Mouse (Mus musculus) lung, postnatal 0 days (tissue): ENCODE data around the gene Bcar3. TPM values are rescaled to one million over a fixed set of nuclear protein-coding genes. Genes with fewer than 3 reads are reported as not detected.

ENCODE experiments used
- ATAC-seq: fragments of 200-750 bp; cut with Nextera tagmentation; 2 replicates; pipeline ENCODE4 v1.8.0; 2017; ENCODE audit warnings: moderate library complexity
- DNase-seq: peaks from one replicate; pipeline ENCODE4 v3.0.0-alpha.2; 2016; ENCODE audit warnings: low spot score
- H3K27ac ChIP-seq: fragments of 300-500 bp; sonication (generic); 2 replicates; pipeline ENCODE4 v1.5.1; 2014; ENCODE audit warnings: antibody characterized with exemption, mild to moderate bottlenecking, low read length, mixed read lengths
- H3K27me3 ChIP-seq: fragments of 300-500 bp; sonication (generic); replicated peaks from 2 replicates; pipeline ENCODE4 v1.6.1; 2014; ENCODE audit warnings: low read length, mixed read lengths; ENCODE audit not compliant: insufficient read depth
- H3K36me3 ChIP-seq: fragments of 300-500 bp; sonication (generic); 2 replicates; pipeline ENCODE4 v1.6.1; 2014; ENCODE audit warnings: low read length, mixed read lengths; ENCODE audit not compliant: insufficient read depth
- H3K4me1 ChIP-seq: fragments of 300-500 bp; sonication (generic); 2 replicates; pipeline ENCODE4 v1.6.1; 2014; ENCODE audit warnings: antibody characterized with exemption, low read depth, low read length, mixed read lengths; ENCODE audit not compliant: insufficient read depth
- H3K4me2 ChIP-seq: fragments of 300-500 bp; sonication (generic); replicated peaks from 2 replicates; pipeline ENCODE4 v1.6.1; 2014; ENCODE audit warnings: low read depth, mild to moderate bottlenecking, low read length, moderate library complexity, mixed read lengths
- H3K4me3 ChIP-seq: fragments of 300-500 bp; sonication (generic); 2 replicates; pipeline ENCODE4 v1.5.1; 2014; ENCODE audit warnings: low read depth, low read length
- H3K9ac ChIP-seq: fragments of 300-500 bp; sonication (generic); replicated peaks from 2 replicates; pipeline ENCODE4 v1.6.1; 2014; ENCODE audit warnings: low read depth, mild to moderate bottlenecking
- H3K9me3 ChIP-seq: fragments of 300-500 bp; sonication (generic); 2 replicates; pipeline ENCODE4 v1.6.1; 2016; ENCODE audit warnings: low read length, mixed read lengths
- CTCF ChIP-seq: IDR thresholded peaks from 2 replicates; pipeline ENCODE4 v1.5.1; 2016; ENCODE audit warnings: antibody characterized with exemption, mild to moderate bottlenecking
- EP300 ChIP-seq: IDR thresholded peaks from 2 replicates; pipeline ENCODE4 v1.6.1; 2016; ENCODE audit warnings: antibody characterized with exemption, mild to moderate bottlenecking, control low read depth
- whole genome bisulfite sequencing: fragments of 180-500 bp; shearing (Covaris S2); extraction: QIAGEN DNeasy Blood & Tissue Kit; methylation state at CpG from one replicate; pipeline ENCODE4 v1.1.7; 2014; 5-methylcytosine and 5-hydroxymethylcytosine counted together
- polyA plus RNA-seq: library from polyadenylated mRNA; unstranded; fragments of >200 nt; fragmentation: Nextera tagmentation; extraction: Ambion mirVana; gene quantifications from 2 replicates; pipeline ENCODE4 v1.2.1, GENCODE M21; 2015

Gene Bcar3
- polyA plus RNA-seq, 1 experiment from 2014 or later = 38.3 TPM

DNA sequence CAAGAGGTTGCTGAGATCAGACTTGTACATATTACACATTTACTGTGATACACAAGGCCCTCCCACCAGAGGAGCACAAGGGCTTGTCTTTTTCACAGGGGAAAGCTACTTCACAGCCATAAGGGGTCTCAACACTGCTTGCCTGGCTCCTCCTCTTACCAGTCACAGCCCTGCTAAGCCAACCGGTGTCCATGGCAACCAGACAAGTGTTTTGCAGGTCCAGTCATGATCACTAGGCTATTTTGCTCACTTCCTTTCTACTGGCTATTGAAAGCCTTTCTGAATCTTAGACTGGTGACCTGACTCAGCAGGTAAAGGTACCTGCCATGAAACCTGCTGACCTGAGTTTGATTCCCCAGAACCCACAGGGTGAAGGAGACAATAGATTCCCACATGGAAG lies 181.8 kb downstream of the Bcar3 start:
- H3K4me2 ChIP-seq = no peak overlapping the region
- H3K4me1 ChIP-seq = peaks cover 18% of the 10 kb centered on the region; the same call in 1 of the 2 replicates
- no peaks in the 10 kb centered on the region for H3K9me3 ChIP-seq
- no peaks in the 10 kb centered on the region for H3K36me3 ChIP-seq
- ATAC-seq = no peak
- 39% methylated on average over 1 of the region's 1 CpGs for WGBS
- H3K9ac ChIP-seq = no peak overlapping the region
- no peak overlapping the region for H3K4me3 ChIP-seq
- DNase-seq = peak; percentile 49
- H3K27ac ChIP-seq = no peak overlapping the region
- no peaks in the 10 kb centered on the region for H3K27me3 ChIP-seq
- TF ChIP-seq EP300 (no peak), CTCF (no peak)

DNA sequence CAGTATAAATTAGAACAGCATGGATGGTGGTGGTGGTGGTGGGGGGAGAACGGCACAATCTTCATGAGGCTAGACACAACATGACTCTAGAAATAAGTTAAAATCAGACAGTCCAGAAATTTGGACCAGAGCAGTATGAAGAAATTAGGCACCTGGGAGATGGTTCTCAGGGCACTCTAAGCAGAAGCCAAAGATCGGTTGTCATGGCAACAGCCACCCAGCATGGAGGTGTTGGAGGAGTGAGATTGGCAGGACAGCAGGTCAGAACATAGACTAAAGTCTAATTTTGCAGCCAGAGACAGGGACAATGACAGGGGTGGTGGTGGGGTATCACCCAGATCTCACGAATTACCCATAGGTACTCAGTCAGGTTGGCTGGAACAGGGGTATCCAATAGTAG lies 182.7 kb downstream of the Bcar3 start:
- TF ChIP-seq EP300 = no peak
- TF ChIP-seq CTCF = no peak
- no peak overlapping the region for H3K4me2 ChIP-seq
- H3K36me3 ChIP-seq = no peaks in the 10 kb centered on the region
- peaks cover 17% of the 10 kb centered on the region; the same call in 1 of the 2 replicates for H3K4me1 ChIP-seq
- 76% methylated on average over 3 of the region's 3 CpGs for WGBS
- H3K9me3 ChIP-seq = no peaks in the 10 kb centered on the region
- no peak overlapping the region for H3K27ac ChIP-seq
- DNase-seq (no peak), ATAC-seq (no peak)
- H3K4me3 ChIP-seq = no peak overlapping the region
- H3K9ac ChIP-seq = no peak overlapping the region
- no peaks in the 10 kb centered on the region for H3K27me3 ChIP-seq

DNA sequence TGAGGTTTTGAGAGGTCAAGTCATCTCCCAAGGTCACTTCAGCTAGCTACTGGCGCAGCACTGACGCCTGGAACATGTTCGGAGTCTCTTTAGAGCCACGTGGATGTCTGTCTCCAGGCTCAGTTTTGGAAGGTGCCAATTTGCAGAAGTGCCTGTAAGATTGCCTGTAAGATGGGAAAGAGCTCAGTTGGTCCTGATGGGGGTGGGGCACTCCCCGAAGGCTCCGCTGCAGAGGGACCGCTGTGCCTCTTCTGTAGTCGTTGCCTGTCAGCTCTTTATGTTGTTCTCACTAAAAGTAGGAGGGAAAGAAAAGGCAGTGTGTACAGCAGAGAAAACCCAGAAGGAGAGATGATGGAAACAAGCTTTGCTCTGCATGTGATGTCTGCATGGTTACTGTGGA lies 183.6 kb downstream of the Bcar3 start:
- no peaks in the 10 kb centered on the region for H3K27me3 ChIP-seq
- no peak overlapping the region for H3K27ac ChIP-seq
- 68% methylated on average over 8 of the region's 8 CpGs for WGBS
- no peak overlapping the region for H3K4me3 ChIP-seq
- TF ChIP-seq CTCF (no peak), EP300 (no peak)
- no peak overlapping the region for H3K4me2 ChIP-seq
- ATAC-seq (no peak), DNase-seq (no peak)
- H3K4me1 ChIP-seq = peaks cover 16% of the 10 kb centered on the region; the same call in 1 of the 2 replicates
- no peaks in the 10 kb centered on the region for H3K36me3 ChIP-seq
- no peak overlapping the region for H3K9ac ChIP-seq
- H3K9me3 ChIP-seq = no peaks in the 10 kb centered on the region

GRCm38 (mm10) chr3:122478735-122479134 lies 184.8 kb downstream of the Bcar3 start:
- WGBS = 82% methylated on average over 3 of the region's 3 CpGs
- Histone ChIP-seq H3K4me3 (no peak overlapping the region), H3K4me1 (peaks cover 16% of the 10 kb centered on the region; the same call in 1 of the 2 replicates), H3K27ac (no peak overlapping the region), H3K4me2 (no peak overlapping the region), H3K27me3 (no peaks in the 10 kb centered on the region), H3K36me3 (no peaks in the 10 kb centered on the region), H3K9me3 (no peaks in the 10 kb centered on the region), H3K9ac (no peak overlapping the region)
- ATAC-seq (no peak), DNase-seq (no peak)
- no peak for TF ChIP-seq CTCF
- no peak for TF ChIP-seq EP300

GRCm38 (mm10) chr3:122480065-122480675 lies 186.2 kb downstream of the Bcar3 start:
- WGBS = 39% methylated on average over 8 of the region's 8 CpGs
- Histone ChIP-seq H3K9ac (no peak overlapping the region), H3K36me3 (no peaks in the 10 kb centered on the region), H3K4me1 (peaks cover 5% of the 10 kb centered on the region; the same call in 1 of the 2 replicates), H3K4me2 (no peak overlapping the region), H3K27me3 (no peaks in the 10 kb centered on the region), H3K27ac (no peak overlapping the region), H3K4me3 (no peak overlapping the region), H3K9me3 (no peaks in the 10 kb centered on the region)
- DNase-seq (no peak), ATAC-seq (peak; percentile 22; the same call in 1 of the 2 replicates)
- TF ChIP-seq CTCF (no peak), EP300 (no peak)

DNA sequence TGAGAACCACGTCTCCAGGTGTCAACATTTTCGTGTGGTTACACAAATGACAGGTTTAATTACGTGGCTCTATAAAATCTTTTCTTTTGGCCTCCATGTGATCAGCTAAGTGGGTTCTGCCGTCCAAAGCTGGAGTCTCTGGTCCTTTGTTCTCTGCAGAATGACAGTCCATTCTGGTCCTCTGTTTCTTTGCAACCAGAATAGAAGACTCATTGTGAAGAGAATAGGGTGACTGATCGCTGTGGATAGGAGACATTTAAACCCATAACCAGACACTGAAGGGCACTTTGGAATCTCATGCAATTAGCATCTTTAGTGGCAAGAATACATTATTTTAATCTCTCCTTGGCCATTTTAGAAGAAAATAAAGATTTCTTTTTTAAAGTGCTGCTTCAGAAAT lies 187.1 kb downstream of the Bcar3 start:
- no peaks in the 10 kb centered on the region for H3K36me3 ChIP-seq
- peaks cover 5% of the 10 kb centered on the region; the same call in 1 of the 2 replicates for H3K4me1 ChIP-seq
- no peak for DNase-seq
- H3K4me3 ChIP-seq = no peak overlapping the region
- TF ChIP-seq CTCF = no peak
- no peak for TF ChIP-seq EP300
- H3K4me2 ChIP-seq = no peak overlapping the region
- no peaks in the 10 kb centered on the region for H3K27me3 ChIP-seq
- H3K27ac ChIP-seq = no peak overlapping the region
- H3K9ac ChIP-seq = no peak overlapping the region
- H3K9me3 ChIP-seq = no peaks in the 10 kb centered on the region
- WGBS = 83% methylated on average over 5 of the region's 5 CpGs
- no peak for ATAC-seq
